Mouse (Mus musculus) thymus, postnatal 10 days (tissue): ENCODE measurements around the gene Ninj2.

Experiments used
- DNase-seq, 2 experiments: peaks; one replicate each; pipeline ENCODE4 v3.0.0; 2021; ENCODE audit warnings: low spot score in 2 of 2

Gene Ninj2

GRCm38 (mm10) chr6:120197964-120198363 is 104.8 kb downstream of the Ninj2 start:
- peak; percentile 72 to 89 for DNase-seq

DNA sequence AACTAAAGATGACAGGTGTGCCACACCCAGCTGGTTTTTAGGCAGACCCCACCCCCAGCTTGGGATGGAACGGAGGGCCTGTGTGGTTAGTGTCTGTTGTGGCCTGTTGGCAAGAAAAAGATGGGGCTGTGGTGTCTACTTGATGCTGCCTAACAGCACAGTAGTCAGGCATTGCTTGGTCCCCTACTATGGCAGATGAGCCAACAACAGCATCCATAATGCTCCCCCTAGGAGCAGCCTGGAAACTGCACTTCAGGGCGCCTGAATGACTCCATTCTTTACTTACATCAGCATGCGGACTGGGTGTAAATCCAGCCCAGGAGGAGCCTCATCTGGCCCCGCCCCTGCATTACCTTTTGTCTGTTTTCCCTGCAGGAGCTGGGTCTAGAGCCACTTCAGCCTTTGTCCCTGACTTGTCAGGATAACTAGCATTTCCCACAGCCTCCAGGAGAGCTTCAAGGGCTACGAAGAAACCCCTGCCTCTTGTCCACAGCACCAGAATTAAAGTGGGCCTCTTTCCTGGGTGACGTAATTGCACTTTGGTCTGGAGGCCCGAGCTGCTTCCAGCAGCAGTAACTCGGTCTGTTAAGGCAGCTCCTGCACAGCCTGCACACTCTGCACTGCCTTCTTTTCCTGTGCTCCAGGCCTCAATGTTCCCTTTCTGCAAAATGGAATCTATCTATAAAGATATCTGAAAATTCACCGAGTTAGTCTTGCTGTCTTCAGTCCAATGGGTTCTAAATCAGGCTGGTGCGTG is 106.7 kb downstream of the Ninj2 start:
- DNase-seq = peak; percentile 28 to 46

DNA sequence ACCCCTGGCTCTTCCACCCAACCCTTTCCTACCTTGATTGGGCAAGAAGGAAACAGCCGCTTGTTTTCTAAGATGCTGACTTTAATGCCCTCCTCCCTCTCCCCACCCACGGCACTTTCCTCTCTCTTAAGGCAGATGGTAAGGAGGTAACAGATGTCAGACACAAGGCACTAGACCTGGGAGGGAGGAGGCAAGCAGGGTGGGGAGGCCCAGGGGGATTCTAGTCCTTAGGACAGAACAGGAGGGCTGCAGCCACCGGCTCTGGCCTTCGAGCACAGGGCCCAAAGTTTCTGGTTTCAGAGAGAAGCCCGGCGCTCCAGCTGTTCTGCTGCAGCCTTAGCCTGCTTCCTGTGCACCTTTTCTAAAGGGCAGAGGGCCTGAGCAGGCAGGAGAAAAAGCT is 108.8 kb downstream of the Ninj2 start:
- no peak for DNase-seq

DNA sequence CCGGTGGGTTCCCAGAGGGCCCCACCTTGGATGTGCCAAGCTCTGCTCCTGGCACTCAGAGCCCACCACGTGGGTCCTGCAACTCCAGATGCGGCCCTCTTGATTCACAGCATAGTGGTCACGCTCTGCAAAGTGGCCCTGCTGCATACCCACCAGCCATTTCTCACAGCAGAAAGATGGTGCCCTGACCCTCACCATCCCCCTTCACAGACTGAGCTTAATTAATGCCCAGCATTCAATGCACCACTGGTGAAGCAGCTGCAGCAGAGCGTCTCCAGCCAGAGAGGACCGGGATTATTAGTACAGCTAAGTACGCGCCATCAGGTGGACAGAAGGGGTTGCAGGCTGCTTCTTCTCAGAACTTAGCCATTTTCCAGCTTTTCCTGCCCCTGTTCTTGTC is 109.3 kb downstream of the Ninj2 start:
- DNase-seq = no peak

GRCm38 (mm10) chr6:120206586-120206985 is 113.4 kb downstream of the Ninj2 start:
- no peak for DNase-seq

DNA sequence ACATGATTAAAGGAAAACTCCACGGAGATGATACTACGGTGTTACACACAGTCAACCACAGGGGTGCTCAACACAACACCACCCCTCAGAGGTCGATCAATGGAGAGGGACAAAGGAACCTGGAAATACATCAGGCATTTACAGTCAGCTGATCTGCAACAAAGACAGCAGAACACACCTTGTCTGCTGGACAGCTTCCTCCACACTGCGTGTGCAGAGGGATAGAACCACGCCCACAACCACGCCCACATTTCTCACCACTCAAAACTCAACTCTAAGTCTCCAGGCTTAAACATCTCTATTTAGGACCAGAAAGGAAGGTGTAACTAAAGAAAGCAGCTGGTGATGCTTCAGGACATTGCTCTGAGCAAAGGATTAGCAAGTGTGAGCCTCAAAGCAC is 118.4 kb downstream of the Ninj2 start:
- no peak for DNase-seq

DNA sequence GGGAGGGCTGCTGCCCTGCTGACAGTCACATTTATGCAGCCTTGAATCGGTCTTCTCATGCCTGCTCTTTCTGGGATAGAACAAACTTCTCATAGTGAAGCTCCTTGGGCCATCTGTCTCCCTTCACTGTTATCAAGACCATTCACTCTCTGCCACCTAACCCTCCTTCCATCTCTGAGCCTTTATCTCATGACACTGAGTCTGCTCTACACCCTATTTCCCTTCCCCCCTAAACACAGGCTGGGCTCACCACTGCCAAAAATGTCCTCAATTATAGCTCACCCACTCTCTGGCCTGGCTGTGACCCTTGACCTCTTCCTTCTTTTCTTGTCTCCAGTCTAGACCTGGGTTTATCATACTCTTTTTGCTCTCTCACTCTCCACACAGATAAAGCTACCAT is 123.6 kb downstream of the Ninj2 start:
- no peak for DNase-seq

DNA sequence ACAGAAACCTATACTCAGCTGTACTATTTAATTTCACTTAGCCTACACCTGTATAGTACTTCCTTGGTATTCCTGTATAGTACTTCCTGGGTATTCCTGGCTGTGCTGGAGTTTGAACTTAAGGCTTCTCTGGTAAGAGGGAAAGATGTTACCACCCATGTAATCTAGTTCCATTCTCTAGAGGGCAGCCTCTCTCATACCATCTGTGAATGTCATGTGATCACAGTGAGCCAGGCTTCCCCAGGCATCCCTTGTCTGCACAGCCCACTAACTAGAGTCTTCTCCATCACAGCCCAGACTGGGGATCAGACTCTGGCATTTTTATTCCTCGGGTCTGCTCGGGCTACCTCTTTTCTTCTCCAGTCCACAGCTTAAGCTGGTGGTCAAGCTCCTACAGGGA is 126.1 kb downstream of the Ninj2 start:
- DNase-seq = no peak

DNA sequence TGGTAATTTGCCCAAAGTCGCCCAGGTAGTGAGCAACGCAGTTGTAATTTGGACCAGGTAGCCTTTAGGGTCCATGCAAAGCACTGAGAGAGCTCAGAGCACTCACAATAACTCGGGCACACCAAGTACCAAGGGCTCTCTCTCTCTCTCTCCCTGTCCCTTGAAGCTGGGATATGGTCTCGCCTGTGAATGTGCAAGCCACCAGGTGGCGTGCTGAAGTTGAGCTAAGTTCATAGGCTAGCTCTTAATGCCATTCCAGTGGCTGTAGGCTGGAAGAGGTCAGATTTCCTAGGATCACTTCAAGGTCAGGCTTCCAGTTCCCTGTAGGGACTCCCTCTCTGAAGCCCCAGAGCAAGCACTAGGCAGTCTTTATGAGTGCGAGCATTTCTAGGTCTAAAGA is 129.5 kb downstream of the Ninj2 start:
- DNase-seq = peak in 1 of 2 experiments; percentile 40

- no peak for DNase-seq
Observed at GRCm38 (mm10) chr6:120225355-120225754, 132.2 kb downstream of the Ninj2 start.

DNA sequence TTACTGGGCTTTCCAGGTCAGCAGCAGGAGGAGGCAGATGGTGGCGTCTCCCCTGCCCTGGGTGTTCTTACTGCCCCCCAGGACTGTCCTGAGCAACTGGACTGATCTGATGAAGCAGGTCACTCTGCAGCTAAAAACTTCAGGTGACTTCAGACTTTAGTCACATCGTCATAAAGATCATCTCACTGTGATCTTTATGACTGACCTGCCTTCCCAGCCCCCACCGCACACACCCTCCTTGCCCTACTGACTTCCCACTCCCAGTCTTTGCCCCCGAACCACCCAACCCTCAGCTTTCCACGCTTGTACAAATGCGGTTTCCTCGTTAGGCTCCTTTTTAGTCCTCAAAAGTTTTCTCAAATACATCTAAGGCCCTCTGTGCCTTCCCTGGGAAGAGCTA is 133.9 kb downstream of the Ninj2 start:
- no peak for DNase-seq

GRCm38 (mm10) chr6:120229806-120230205 is 136.7 kb downstream of the Ninj2 start:
- no peak for DNase-seq

- no peak for DNase-seq
Observed at GRCm38 (mm10) chr6:120230441-120230840, 137.3 kb downstream of the Ninj2 start.

DNA sequence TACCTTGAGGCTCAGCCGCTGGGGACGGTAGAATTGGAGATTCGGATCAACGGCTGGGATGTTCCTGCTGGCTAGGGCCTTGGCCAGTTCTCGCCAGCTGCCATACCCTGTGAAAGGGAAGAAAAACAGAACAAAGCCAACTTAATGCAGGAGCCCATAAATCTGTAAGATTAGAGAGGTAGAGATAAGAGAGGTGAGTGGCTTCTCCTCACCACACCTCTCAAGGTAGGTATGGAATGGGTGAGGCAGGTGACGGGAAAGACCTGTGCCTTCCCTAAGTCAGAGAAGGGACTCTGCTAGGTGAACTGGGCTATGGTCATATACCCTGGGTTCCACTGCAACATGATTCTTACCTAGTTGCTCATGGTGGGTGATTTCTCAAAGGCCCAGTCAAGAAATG is 139.7 kb downstream of the Ninj2 start:
- no peak for DNase-seq

GRCm38 (mm10) chr6:120235874-120236273 is 142.7 kb downstream of the Ninj2 start:
- DNase-seq = no peak

DNA sequence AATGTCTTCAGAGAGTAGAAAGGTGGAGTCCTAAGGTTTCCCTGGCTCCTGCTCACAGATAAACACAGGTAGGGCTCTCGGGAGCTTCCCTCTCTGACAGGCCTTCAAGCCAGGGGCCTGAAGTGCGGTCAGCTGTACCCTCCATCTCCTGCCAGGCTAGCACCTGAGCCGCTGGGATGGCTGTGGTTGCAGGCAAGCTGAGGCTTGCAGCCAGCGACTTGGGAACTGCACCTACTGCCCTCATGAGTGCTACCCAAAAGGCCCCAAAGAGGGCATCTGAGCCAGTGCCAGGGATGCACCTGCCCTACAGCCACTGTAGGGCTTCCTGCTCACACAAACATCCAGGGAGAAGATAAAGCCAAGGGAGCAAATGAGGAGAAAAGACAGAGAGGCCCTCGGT is 147.3 kb downstream of the Ninj2 start:
- DNase-seq = no peak

DNA sequence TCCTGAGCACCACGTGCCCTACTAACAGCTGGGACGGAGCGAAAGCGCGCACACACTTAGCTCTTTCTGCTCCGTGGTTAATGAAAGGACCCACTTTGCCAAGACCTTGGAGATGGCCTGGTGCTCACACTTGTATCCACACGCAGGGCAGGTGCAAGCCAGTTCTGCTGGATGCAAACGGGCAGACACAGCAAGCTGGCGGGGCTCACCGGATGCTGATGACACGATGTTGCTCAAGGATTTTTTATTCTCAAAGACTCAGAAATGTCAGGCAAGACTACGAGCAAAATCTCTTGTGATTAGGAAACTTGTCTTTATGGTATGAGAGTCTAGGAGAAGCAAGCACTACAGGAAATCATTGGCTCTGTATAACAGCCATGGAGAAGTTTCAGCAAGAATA is 148.3 kb downstream of the Ninj2 start:
- DNase-seq = no peak

DNA sequence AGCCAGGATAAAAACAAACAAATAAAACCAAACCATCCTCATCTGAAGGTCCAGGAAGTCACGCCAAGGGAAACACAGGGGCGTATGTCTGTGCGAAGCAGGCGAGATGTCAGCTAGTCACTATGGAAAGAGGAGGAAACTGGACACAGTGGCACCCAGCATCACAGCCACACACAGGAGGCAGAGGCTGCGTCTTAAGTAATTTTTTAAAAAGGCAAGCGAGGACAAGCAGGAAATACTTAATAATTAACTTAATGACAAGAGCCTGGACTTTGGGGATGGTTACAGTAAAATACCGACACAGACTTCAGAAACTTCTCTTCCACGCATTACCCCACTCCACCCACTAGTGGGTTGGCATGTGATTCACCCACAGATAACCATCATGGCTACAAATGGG is 149.4 kb downstream of the Ninj2 start:
- no peak for DNase-seq

DNA sequence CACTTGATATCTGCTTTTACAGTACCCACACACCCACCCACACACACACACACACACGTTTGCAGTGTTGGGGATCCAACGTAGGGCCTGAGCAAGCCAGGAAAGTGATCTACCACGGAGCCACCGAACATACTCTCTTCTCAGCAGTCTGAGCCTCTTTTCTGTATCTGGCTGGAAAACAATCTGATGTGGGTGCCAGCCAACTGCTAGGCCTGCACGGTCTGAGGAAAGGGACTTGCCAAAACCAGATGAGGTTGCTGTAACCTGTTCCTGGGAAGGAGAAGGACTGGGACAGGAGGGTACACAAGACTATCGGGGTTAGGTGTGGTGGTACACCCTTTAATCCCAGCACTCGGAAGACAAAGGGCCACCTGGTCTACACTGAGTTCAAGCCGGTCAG is 150.1 kb downstream of the Ninj2 start:
- DNase-seq = no peak

DNA sequence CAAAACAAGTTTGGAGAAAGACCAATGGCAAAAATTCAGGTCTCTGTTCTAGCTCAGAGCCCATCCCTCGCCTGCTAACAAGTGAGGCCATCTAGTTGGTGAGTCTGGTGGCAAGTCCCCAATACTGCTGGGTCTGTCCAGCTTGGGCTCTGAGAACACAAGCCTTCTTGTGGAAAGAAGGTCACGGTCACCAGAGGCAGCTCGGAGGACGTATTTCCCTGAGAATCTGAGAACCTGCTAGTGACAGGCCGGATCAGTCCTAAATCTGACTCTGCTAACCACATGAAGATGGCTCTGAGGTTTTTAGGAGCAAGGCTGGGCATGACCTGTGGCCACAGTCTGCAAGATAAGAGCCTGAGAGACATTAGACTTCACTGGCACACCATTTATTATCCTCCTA is 153.5 kb downstream of the Ninj2 start:
- no peak for DNase-seq

- no peak for DNase-seq
Observed at GRCm38 (mm10) chr6:120249831-120250230, 156.7 kb downstream of the Ninj2 start.
